Mouse (Mus musculus): ENCODE measurements at regions not wholly inside any gene's neighbourhood (a gene's known extent, or its start where the extent isn't known, plus 50 kb on each side); places are given as distances from the start of the nearest gene placed in this dataset.

- ATAC-seq (replicated peaks; ENCODE audit: insufficient number of reproducible peaks, insufficient read depth, low FRiP score, low read depth): no peak
- no peak overlapping the region for H3K4me3 ChIP-seq
- H3K36me3 ChIP-seq: no peaks in the 10 kb centered on the region
- no peak overlapping the region for H3K27ac ChIP-seq
- H3K4me1 ChIP-seq (replicated peaks): no peaks in the 10 kb centered on the region
- no peaks in the 10 kb centered on the region for H3K27me3 ChIP-seq
- no peak overlapping the region for H3K4me2 ChIP-seq
- H3K9ac ChIP-seq: no peak overlapping the region
- H3K9me3 ChIP-seq (replicated peaks): no peaks in the 10 kb centered on the region
- 71% methylated on average over 4 of the region's 4 CpGs for WGBS
Measured at GRCm38 (mm10) chr13:78324443-78325206, 125.1 kb upstream of the Nr2f1 start.

- ATAC-seq (replicated peaks; ENCODE audit: insufficient number of reproducible peaks, insufficient read depth, low FRiP score, low read depth): no peak
- Histone ChIP-seq H3K4me2 (no peak overlapping the region), H3K9me3 (replicated peaks) (no peaks in the 10 kb centered on the region), H3K36me3 (no peaks in the 10 kb centered on the region), H3K9ac (no peak overlapping the region), H3K27ac (no peak overlapping the region), H3K4me3 (no peak overlapping the region), H3K27me3 (no peaks in the 10 kb centered on the region), H3K4me1 (replicated peaks) (no peaks in the 10 kb centered on the region)
- WGBS: 72% methylated on average over 1 of the region's 1 CpGs
Measured at GRCm38 (mm10) chr13:78323183-78323582, 123.6 kb upstream of the Nr2f1 start.

- no peak overlapping the region for H3K9ac ChIP-seq
- H3K9me3 ChIP-seq (replicated peaks): no peaks in the 10 kb centered on the region
- ATAC-seq (replicated peaks; ENCODE audit: insufficient number of reproducible peaks, insufficient read depth, low FRiP score, low read depth): no peak
- no peaks in the 10 kb centered on the region for H3K4me1 ChIP-seq (replicated peaks)
- H3K27me3 ChIP-seq: no peaks in the 10 kb centered on the region
- no peaks in the 10 kb centered on the region for H3K36me3 ChIP-seq
- no peak overlapping the region for H3K4me3 ChIP-seq
- no peak overlapping the region for H3K27ac ChIP-seq
- WGBS: 87% methylated on average over 2 of the region's 2 CpGs
- H3K4me2 ChIP-seq: no peak overlapping the region
Measured at GRCm38 (mm10) chr13:78318434-78318833, 118.9 kb upstream of the Nr2f1 start.

- Histone ChIP-seq H3K27me3 (no peaks in the 10 kb centered on the region), H3K9ac (no peak overlapping the region), H3K27ac (no peak overlapping the region), H3K36me3 (no peaks in the 10 kb centered on the region), H3K4me1 (replicated peaks) (no peaks in the 10 kb centered on the region), H3K4me2 (no peak overlapping the region), H3K9me3 (replicated peaks) (no peaks in the 10 kb centered on the region), H3K4me3 (no peak overlapping the region)
- ATAC-seq (replicated peaks; ENCODE audit: insufficient number of reproducible peaks, insufficient read depth, low FRiP score, low read depth): no peak
- 18% methylated on average over 3 of the region's 3 CpGs for WGBS
Measured at GRCm38 (mm10) chr13:78310837-78311236, 111.3 kb upstream of the Nr2f1 start.
